Mouse (Mus musculus) forebrain, embryonic 14.5 days (tissue): Measurements from ENCODE around the gene Ddr2. TPM values are rescaled to one million over a fixed set of nuclear protein-coding genes. Genes with fewer than 3 reads are reported as not detected.
A peak's percentile ranks its signal among the peaks of the same experiment; 100 is the strongest.

Source experiments
- ATAC-seq: fragments of 200-750 bp; cut with Nextera tagmentation; 2 replicates; pipeline ENCODE4 v1.8.0; 2017; ENCODE audit warnings: mild to moderate bottlenecking, moderate library complexity
- DNase-seq: peaks from one replicate; pipeline ENCODE4 v3.0.0-alpha.2; 2015; ENCODE audit warnings: low spot score
- H3K27ac ChIP-seq: fragments of 300-500 bp; sonication (generic); 2 replicates; pipeline ENCODE4 v1.5.1; 2014; ENCODE audit warnings: low read depth, mild to moderate bottlenecking, control low read depth, low read length, moderate library complexity
- H3K27me3 ChIP-seq: fragments of 300-500 bp; sonication (generic); replicated peaks from 2 replicates; pipeline ENCODE4 v1.6.1; 2014; ENCODE audit warnings: low read length, control low read depth, mixed read lengths; ENCODE audit not compliant: control insufficient read depth, insufficient read depth
- H3K36me3 ChIP-seq: fragments of 300-500 bp; sonication (generic); 2 replicates; pipeline ENCODE4 v1.6.1; 2014; ENCODE audit warnings: low read length, control low read depth; ENCODE audit not compliant: control insufficient read depth, insufficient read depth
- H3K4me1 ChIP-seq: fragments of 300-500 bp; sonication (generic); 2 replicates; pipeline ENCODE4 v1.6.1; 2014; ENCODE audit warnings: antibody characterized with exemption, low read length, control low read depth; ENCODE audit not compliant: control insufficient read depth, insufficient read depth
- H3K4me2 ChIP-seq: fragments of 300-500 bp; sonication (generic); 2 replicates; pipeline ENCODE4 v1.6.1; 2014; ENCODE audit warnings: mild to moderate bottlenecking, control low read depth, low read length
- H3K4me3 ChIP-seq: fragments of 300-500 bp; sonication (generic); 2 replicates; pipeline ENCODE4 v1.5.1; 2014; ENCODE audit warnings: low read depth, low read length, control low read depth
- H3K9ac ChIP-seq: fragments of 300-500 bp; sonication (generic); 2 replicates; pipeline ENCODE4 v1.6.1; 2014; ENCODE audit warnings: mild to moderate bottlenecking, low read length, control low read depth, moderate library complexity
- H3K9me3 ChIP-seq: fragments of 300-500 bp; sonication (generic); replicated peaks from 2 replicates; pipeline ENCODE4 v1.6.1; 2016; ENCODE audit warnings: low read length, control low read depth, mixed read lengths; ENCODE audit not compliant: control insufficient read depth
- WGBS: fragments of 180-500 bp; shearing (Covaris S2); extraction: QIAGEN DNeasy Blood & Tissue Kit; methylation state at CpG from one replicate; pipeline ENCODE4 v1.1.7; 2014; 5-methylcytosine and 5-hydroxymethylcytosine counted together
- polyA plus RNA-seq: library from polyadenylated mRNA; unstranded; fragments of >200 nt; fragmentation: Nextera tagmentation; extraction: Ambion mirVana; gene quantifications from 2 replicates; pipeline ENCODE4 v1.2.1, GENCODE M21; 2014

The Ddr2 gene
- 4.7 and 9.9 TPM in 2 replicates for polyA plus RNA-seq

DNA sequence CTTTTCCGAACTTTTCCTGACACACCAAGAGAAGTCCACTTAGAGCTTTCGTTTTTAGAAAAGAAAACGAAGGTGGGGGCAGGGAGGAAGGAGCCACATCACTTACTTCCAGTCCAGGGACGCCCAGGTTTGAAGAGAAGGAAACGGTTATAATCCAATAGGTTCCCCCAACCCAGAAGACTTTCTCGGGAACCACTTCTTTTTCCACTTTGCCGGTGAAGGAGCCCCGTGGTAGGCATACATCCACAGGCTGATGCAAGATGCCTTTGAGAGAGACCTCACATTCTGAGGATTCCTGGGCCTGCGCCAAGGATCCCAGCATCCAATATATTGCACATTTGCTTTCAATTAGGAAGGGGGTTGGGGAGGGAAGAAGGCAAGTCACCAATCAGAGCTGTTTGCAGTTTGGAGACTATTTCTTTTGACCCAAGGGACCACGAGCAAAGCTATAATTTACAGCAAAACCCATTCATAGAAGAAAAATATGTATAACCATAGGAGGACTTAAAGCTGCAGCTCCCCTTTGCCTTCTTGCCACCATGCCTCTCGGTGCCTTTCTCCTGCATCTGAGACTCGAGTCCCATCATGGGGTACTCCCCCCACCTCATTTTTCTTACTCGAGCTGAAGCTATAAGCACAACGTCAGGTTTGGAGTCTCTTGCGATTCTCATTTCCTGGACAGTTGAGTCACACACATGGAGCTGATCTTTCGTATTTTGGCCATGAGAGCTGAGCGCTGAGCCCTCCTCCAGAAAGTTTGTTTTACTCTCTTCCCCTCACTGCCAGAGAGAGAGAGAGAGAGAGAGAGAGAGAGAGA is at the start of gene Ddr2:
TSS of gene Ddr2 (minus strand) at position 247 of the 817 bp plus-strand sequence.
- no peak within 1 kb of the TSS for H3K27ac ChIP-seq
- H3K36me3 ChIP-seq = no peaks in the 10 kb centered on the region
- DNase-seq (peak; percentile 63), ATAC-seq (peak; percentile 32; the same call in 1 of the 2 replicates)
- H3K4me1 ChIP-seq = no peaks in the 10 kb centered on the region
- H3K9ac ChIP-seq = no peak within 1 kb of the TSS
- H3K27me3 ChIP-seq = no peaks in the 10 kb centered on the region
- H3K4me3 ChIP-seq = no peak within 1 kb of the TSS
- no peak within 1 kb of the TSS for H3K4me2 ChIP-seq
- no peaks in the 10 kb centered on the region for H3K9me3 ChIP-seq
- WGBS = 70% methylated on average over 17 of the region's 17 CpGs

DNA sequence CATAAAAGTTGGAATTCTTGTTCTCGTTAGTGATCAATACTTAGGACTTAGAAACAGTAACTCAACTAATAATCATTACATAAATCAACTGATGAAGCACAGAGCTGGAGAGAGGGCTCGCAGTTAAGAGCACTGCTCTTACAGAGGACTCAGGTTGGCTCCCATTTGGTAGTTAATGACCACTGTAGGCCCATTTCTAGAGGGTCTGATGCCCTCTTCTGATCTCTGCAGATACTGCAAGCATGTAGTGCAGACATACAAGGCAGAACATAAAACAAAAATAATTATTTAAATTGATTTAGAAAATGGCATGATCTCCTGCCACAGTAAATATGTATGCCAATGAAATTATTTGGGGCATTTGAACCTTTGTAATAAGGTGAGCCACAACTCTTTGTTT is 49.1 kb upstream of the Ddr2 start:
- no peaks in the 10 kb centered on the region for H3K9me3 ChIP-seq
- ATAC-seq = no peak
- H3K4me2 ChIP-seq = no peak overlapping the region
- no peak overlapping the region for H3K4me3 ChIP-seq
- WGBS = 89% methylated on average over 2 of the region's 2 CpGs
- H3K27ac ChIP-seq = no peak overlapping the region
- H3K9ac ChIP-seq = no peak overlapping the region
- no peaks in the 10 kb centered on the region for H3K4me1 ChIP-seq
- H3K27me3 ChIP-seq = no peaks in the 10 kb centered on the region
- H3K36me3 ChIP-seq = peaks cover 20% of the 10 kb centered on the region
- no peak for DNase-seq

DNA sequence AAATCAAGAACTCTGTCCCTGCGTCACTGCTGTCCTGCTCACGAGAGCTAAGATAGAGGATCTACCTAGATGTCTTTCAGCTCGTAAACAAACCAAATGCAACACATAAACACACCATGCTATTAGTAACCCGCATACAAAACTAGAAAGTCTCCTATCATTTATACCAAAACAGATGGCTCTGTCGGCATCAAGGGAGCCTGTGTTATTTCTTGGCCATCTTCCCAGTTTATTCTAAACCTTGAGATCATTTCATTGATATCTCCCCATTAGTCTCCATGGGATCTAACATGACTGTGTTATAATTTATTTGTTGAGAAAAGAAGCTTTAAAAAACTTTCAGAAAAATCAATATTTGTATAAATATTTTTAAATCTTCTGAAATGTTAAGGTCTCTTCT is 45.2 kb upstream of the Ddr2 start:
- Histone ChIP-seq H3K4me2 (no peak overlapping the region), H3K9ac (no peak overlapping the region), H3K4me1 (no peaks in the 10 kb centered on the region), H3K4me3 (no peak overlapping the region), H3K9me3 (no peaks in the 10 kb centered on the region), H3K27ac (no peak overlapping the region; the same call in 1 of the 2 replicates), H3K27me3 (no peaks in the 10 kb centered on the region), H3K36me3 (peaks cover 14% of the 10 kb centered on the region; the same call in 1 of the 2 replicates)
- WGBS = 64% methylated on average over 5 of the region's 5 CpGs
- peak; percentile 79 for DNase-seq
- peak; percentile 54; the same call in 1 of the 2 replicates for ATAC-seq

DNA sequence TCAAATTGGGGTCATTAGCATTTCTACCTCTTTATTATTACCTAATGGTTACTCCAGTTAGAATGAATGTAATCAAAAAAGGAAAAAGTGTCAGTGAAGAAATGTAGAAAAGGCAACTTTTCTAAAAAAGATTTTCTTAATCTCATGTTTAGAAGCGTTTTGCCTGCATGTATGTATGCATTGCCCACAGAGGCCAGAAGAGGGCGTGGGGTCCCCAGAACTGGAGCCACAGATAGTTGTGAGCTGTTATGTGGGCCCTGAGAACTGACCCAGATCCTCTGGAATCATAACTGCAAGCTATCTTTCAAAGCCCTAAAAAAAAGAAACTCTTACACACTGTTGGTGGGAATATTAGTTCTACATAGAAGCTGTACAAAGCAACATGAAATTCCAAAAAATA is 44.7 kb upstream of the Ddr2 start:
- ATAC-seq = no peak
- Histone ChIP-seq H3K4me2 (no peak overlapping the region), H3K27me3 (no peaks in the 10 kb centered on the region), H3K4me3 (no peak overlapping the region), H3K9ac (no peak overlapping the region), H3K27ac (no peak overlapping the region; the same call in 1 of the 2 replicates), H3K9me3 (no peaks in the 10 kb centered on the region), H3K36me3 (peaks cover 12% of the 10 kb centered on the region; the same call in 1 of the 2 replicates), H3K4me1 (no peaks in the 10 kb centered on the region)
- WGBS = 69% methylated on average over 2 of the region's 2 CpGs
- DNase-seq = no peak

DNA sequence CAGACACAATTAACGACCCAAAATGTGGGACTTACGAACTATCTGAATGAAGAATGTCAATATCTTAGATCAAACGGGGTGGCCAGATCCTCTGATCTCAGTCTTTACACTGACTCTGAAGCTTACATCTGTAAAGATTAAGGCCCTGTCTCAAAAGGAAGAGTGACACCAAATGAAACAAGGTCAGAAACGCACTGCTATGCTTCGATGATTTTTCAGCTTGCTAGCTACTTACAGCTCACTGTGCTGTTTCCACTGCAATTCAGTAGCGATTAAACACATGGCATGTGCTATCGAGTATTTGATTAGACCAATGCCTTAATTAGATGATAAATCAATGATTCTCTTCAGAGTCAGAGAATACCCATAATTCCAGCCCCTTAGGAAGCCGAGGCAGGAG is 43.4 kb upstream of the Ddr2 start:
- Histone ChIP-seq H3K9me3 (no peaks in the 10 kb centered on the region), H3K9ac (no peak overlapping the region), H3K27ac (no peak overlapping the region), H3K27me3 (no peaks in the 10 kb centered on the region), H3K4me3 (no peak overlapping the region), H3K36me3 (peaks cover 25% of the 10 kb centered on the region), H3K4me2 (no peak overlapping the region), H3K4me1 (no peaks in the 10 kb centered on the region)
- DNase-seq (no peak), ATAC-seq (no peak)
- 64% methylated on average over 8 of the region's 8 CpGs for WGBS

DNA sequence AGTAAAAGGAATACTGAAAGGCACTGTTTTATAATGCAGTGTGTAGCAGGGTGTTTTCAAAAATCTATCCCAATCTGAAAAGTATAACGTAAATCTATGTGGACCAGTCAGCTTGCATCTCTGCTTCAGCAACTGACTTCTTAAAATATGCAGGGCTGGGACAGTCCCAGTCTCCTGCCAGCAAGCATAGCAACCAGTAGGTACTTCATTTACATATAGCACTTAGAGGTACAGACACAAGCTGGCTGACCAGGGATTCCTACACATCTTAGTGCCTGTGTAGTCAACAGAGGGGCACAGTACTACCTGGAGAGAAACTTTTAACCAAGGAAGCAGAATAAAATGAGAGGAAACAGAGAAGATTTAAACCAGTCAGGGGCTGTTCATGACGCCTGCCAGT is 42.0 kb upstream of the Ddr2 start:
- no peak for DNase-seq
- Histone ChIP-seq H3K9ac (no peak overlapping the region), H3K36me3 (peaks cover 26% of the 10 kb centered on the region), H3K9me3 (no peaks in the 10 kb centered on the region), H3K27ac (no peak overlapping the region), H3K4me3 (no peak overlapping the region), H3K4me1 (no peaks in the 10 kb centered on the region), H3K4me2 (no peak overlapping the region), H3K27me3 (no peaks in the 10 kb centered on the region)
- ATAC-seq = peak; percentile 43; the same call in 1 of the 2 replicates
- WGBS = 70% methylated on average over 2 of the region's 2 CpGs

DNA sequence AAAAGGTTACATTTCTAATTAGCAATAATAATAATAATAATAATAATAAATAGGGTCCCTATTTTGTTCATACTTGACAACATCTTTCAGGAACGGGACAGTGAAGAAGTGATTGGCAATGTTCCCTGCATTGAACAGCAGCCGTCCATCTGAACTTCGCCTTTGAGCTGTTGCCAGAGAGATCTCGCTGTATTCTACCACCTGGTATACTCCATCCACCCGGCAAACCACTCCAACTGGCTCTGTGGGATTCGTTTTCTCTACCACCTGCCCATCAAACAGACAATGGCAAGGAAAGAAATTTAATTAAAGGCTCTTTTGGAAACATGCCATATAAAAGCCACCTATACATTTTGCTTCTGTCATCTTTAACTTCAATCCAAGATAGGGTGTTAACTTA is 40.3 kb upstream of the Ddr2 start:
- Histone ChIP-seq H3K27me3 (no peaks in the 10 kb centered on the region), H3K4me2 (no peak overlapping the region), H3K4me3 (no peak overlapping the region), H3K4me1 (no peaks in the 10 kb centered on the region), H3K27ac (no peak overlapping the region), H3K9ac (no peak overlapping the region), H3K36me3 (peaks cover 24% of the 10 kb centered on the region), H3K9me3 (no peaks in the 10 kb centered on the region)
- 57% methylated on average over 6 of the region's 6 CpGs for WGBS
- DNase-seq = peak; percentile 45
- no peak for ATAC-seq

DNA sequence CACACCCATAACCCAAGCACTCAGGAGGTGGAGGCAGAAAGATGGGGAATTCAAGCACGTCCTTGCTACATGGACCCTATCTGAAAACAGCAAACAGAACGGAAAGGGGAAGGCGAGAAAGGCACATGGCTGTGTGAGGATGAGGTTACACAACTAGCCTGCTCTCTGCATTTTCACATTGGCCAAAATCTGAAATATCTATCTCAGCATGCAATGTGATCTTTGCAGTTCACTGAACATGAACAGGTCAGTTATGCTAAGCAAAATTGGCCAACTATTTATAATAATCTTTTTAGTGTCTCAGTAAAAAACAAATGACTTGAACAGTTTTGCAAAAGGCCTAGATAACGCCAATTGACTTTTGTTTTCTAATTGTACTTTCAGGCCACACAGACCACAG is 39.2 kb upstream of the Ddr2 start:
- no peak for DNase-seq
- Histone ChIP-seq H3K4me2 (no peak overlapping the region), H3K9me3 (no peaks in the 10 kb centered on the region), H3K9ac (no peak overlapping the region), H3K4me1 (no peaks in the 10 kb centered on the region), H3K36me3 (peaks cover 24% of the 10 kb centered on the region), H3K27ac (no peak overlapping the region), H3K4me3 (no peak overlapping the region), H3K27me3 (no peaks in the 10 kb centered on the region)
- no peak for ATAC-seq
- WGBS = 91% methylated on average over 4 of the region's 4 CpGs

DNA sequence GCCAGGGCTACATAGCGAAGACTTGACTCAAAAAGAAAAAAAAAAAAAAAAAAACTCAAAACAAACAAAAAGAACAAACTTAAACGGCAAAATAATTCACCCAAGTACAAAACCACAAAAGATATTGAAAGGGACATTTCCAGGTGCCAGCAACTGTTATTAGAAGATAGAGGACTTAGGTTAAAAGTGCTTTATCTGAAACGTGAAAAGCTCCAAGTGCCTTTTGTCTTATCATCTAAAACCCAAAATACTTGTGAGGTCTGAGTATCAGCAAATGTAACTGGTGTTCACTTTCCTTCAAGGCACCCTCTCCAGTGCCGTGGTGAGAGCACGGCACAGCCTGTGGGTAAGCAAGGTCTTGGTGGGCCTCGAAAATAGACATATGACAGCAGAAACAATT is 38.0 kb upstream of the Ddr2 start:
- Histone ChIP-seq H3K4me3 (no peak overlapping the region), H3K36me3 (peaks cover 28% of the 10 kb centered on the region), H3K27ac (no peak overlapping the region), H3K9ac (no peak overlapping the region), H3K4me2 (no peak overlapping the region), H3K4me1 (no peaks in the 10 kb centered on the region), H3K9me3 (no peaks in the 10 kb centered on the region), H3K27me3 (no peaks in the 10 kb centered on the region)
- DNase-seq (no peak), ATAC-seq (no peak)
- 91% methylated on average over 6 of the region's 6 CpGs for WGBS
